Mouse (Mus musculus): ENCODE results near the gene Specc1. TPM values are rescaled to one million over a fixed set of nuclear protein-coding genes. Genes with fewer than 3 reads are reported as not detected.

Gene Specc1
- total and polyA plus RNA-seq, 3 experiments = 7.3 to 18.6 (median 15.5) TPM

GRCm38 (mm10) chr11:62040122-62040521, 83.6 kb downstream of the Specc1 start:
- dilution Hi-C loops (cut with MboI; ENCODE audit: extremely low pct_ligation_motif_present, extremely low pct_unique_long_range_greater_than_20kb, low sequenced_read_pairs) = no loop called here

DNA sequence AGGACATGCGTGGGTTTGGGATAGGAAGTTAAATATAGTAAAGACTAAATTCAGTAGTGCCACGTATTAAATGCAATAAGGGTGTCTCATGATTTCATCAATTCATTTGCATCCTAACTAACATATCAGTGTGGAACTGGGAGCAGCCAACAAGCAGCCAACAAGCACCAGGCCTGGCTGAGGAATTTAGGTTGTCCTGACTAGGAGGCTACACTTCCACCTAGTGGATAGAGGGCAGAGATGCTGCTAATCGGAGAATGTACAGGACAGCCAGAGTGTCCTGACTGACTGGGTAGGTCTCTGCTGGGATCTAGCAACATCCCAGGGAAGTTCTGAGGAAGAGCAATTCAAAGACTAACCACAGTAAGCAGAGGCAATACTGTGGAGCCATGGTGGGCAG, 88.1 kb downstream of the Specc1 start:
- no peak for TF ChIP-seq POLR2A (IDR thresholded peaks at IDR 0.05; ENCODE audit: low read depth, low read length)
- TF ChIP-seq MEF2A (IDR thresholded peaks at IDR 0.05; ENCODE audit: borderline replicate concordance, low read depth, low read length) = peak; percentile 61; the same call in 1 of the 2 replicates
- TF ChIP-seq MAZ (IDR thresholded peaks at IDR 0.05; ENCODE audit: low read depth, low read length) = no peak
- peak; percentile 99 for TF ChIP-seq SMC3 (IDR thresholded peaks at IDR 0.05; ENCODE audit: low read depth, low read length)
- no peak for TF ChIP-seq MAFK (IDR thresholded peaks at IDR 0.05; ENCODE audit: insufficient replicate concordance, low read length)
- 0 out of 2 replicates have a peak, but pooled peaks have one; percentile 8 for TF ChIP-seq BHLHE40 (IDR thresholded peaks at IDR 0.05; ENCODE audit: low read depth, low read length)
- TF ChIP-seq ETS1 (conservative IDR thresholded peaks at IDR 0.05; ENCODE audit: low read depth, low read length) = no peak
- TF ChIP-seq PAX5 (IDR thresholded peaks at IDR 0.05; ENCODE audit: low read length) = no peak
- no peak for TF ChIP-seq CHD2 (IDR thresholded peaks at IDR 0.05; ENCODE audit: low read length)
- peak; percentile 96 for TF ChIP-seq RAD21 (IDR thresholded peaks at IDR 0.05; ENCODE audit: low read depth, low read length)
- TF ChIP-seq CTCF (conservative IDR thresholded peaks at IDR 0.05 in 1 of 2, IDR thresholded peaks at IDR 0.05 in 1 of 2; ENCODE audit: low read depth in 2 of 2, low read length in 2 of 2) = peak; percentile 51 to 95
- peak; percentile 44; the same call in 1 of the 2 replicates for TF ChIP-seq IRF4 (IDR thresholded peaks at IDR 0.05; ENCODE audit: low read depth, low read length)
- peak; percentile 96 for TF ChIP-seq ZC3H11A (IDR thresholded peaks at IDR 0.05; ENCODE audit: low read depth, low read length)
- TF ChIP-seq USF1 (IDR thresholded peaks at IDR 0.05; ENCODE audit: low read depth, low read length) = no peak
- peak; percentile 16; the same call in 1 of the 2 replicates for TF ChIP-seq HCFC1 (IDR thresholded peaks at IDR 0.05; ENCODE audit: low read depth, low read length)
- TF ChIP-seq RCOR1 (conservative IDR thresholded peaks at IDR 0.05; ENCODE audit: low read depth, low read length) = no peak
- TF ChIP-seq TCF12 (IDR thresholded peaks at IDR 0.05; ENCODE audit: low read depth, low read length) = 0 out of 2 replicates have a peak, but pooled peaks have one; percentile 29
- no peak for TF ChIP-seq USF2 (conservative IDR thresholded peaks at IDR 0.05; ENCODE audit: low read depth, low read length)
- TF ChIP-seq MXI1 (IDR thresholded peaks at IDR 0.05; ENCODE audit: low read depth, low read length) = no peak
- no peak for TF ChIP-seq ZKSCAN1 (IDR thresholded peaks at IDR 0.05; ENCODE audit: borderline replicate concordance, low read depth, low read length)
- no peak for TF ChIP-seq E2F4 (IDR thresholded peaks at IDR 0.05; ENCODE audit: insufficient replicate concordance, low read depth, low read length)
- TF ChIP-seq NELFE (IDR thresholded peaks at IDR 0.05; ENCODE audit: low read depth, low read length) = no peak; the same call in 1 of the 2 replicates
- TF ChIP-seq POLR2AphosphoS2 (IDR thresholded peaks at IDR 0.05; ENCODE audit: low read depth, low read length) = no peak
- TF ChIP-seq ELF1 (IDR thresholded peaks at IDR 0.05; ENCODE audit: low read depth, low read length) = no peak
- TF ChIP-seq EP300 (IDR thresholded peaks at IDR 0.05; ENCODE audit: low read length) = no peak
- 0 out of 2 replicates have a peak, but pooled peaks have one; percentile 21 for TF ChIP-seq JUND (conservative IDR thresholded peaks at IDR 0.05; ENCODE audit: low read depth, low read length)
- H3K27me3 ChIP-seq (replicated peaks) = no peaks in the 10 kb centered on the region
- no peak overlapping the region for H3K27ac ChIP-seq (ENCODE audit: insufficient read depth, low read depth)
- no peak overlapping the region for H3K9ac ChIP-seq (ENCODE audit: insufficient read depth, low read depth)
- H3K4me2 ChIP-seq (ENCODE audit: insufficient read depth, low read depth, poor library complexity, severe bottlenecking) = no peak overlapping the region
- no peaks in the 10 kb centered on the region for H3K9me3 ChIP-seq (replicated peaks; ENCODE audit: low read length)
- in situ Hi-C loops (cut with MboI; ENCODE audit: low pct_ligation_motif_present, low pct_unique_long_range_greater_than_20kb, low sequenced_read_pairs) = loop anchor here (5.0 kb wide), 2 partner anchors 92 to 233 kb away; no protein-coding TSS in a partner anchor
- no peak overlapping the region for H3K4me3 ChIP-seq (replicated peaks in 1 of 3; ENCODE audit: low read depth in 2 of 3, low read length in 2 of 3, poor library complexity in 1 of 3)
- H3K4me1 ChIP-seq (ENCODE audit: control insufficient read depth in 1 of 2, insufficient read depth in 2 of 2) = no peaks in the 10 kb centered on the region; a peak in 1 of 4 replicates
- DNase-seq (ENCODE audit: extremely low read depth) = peak; percentile 65
- H3K79me2 ChIP-seq (replicated peaks; ENCODE audit: control insufficient read depth, extremely low read depth, insufficient read depth, poor library complexity, severe bottlenecking) = no peaks in the 10 kb centered on the region
- H3K36me3 ChIP-seq (replicated peaks in 1 of 2; ENCODE audit: control insufficient read depth in 1 of 2, insufficient read depth in 1 of 2, low read length in 1 of 2) = peaks cover 0 to 26% of the 10 kb centered on the region in 2 experiments
- dilution Hi-C loops (cut with MboI; ENCODE audit: extremely low pct_ligation_motif_present, extremely low pct_unique_long_range_greater_than_20kb, low sequenced_read_pairs) = no loop called here

More at GRCm38 (mm10) chr11:62040122-62040521, 83.6 kb downstream of the Specc1 start:
- no peaks in the 10 kb centered on the region; a peak in 1 of 4 replicates for H3K4me1 ChIP-seq (ENCODE audit: control insufficient read depth in 1 of 2, insufficient read depth in 2 of 2)
- no peak for DNase-seq (ENCODE audit: extremely low read depth)
- H3K27me3 ChIP-seq (replicated peaks) = no peaks in the 10 kb centered on the region
- H3K9ac ChIP-seq (ENCODE audit: insufficient read depth, low read depth) = no peak overlapping the region
- no peaks in the 10 kb centered on the region for H3K9me3 ChIP-seq (replicated peaks; ENCODE audit: low read length)
- H3K4me2 ChIP-seq (ENCODE audit: insufficient read depth, low read depth, poor library complexity, severe bottlenecking) = no peak overlapping the region
- no peak for TF ChIP-seq CTCF (conservative IDR thresholded peaks at IDR 0.05 in 1 of 2, IDR thresholded peaks at IDR 0.05 in 1 of 2; ENCODE audit: low read depth in 2 of 2, low read length in 2 of 2)
- TF ChIP-seq PAX5 (IDR thresholded peaks at IDR 0.05; ENCODE audit: low read length) = no peak
- TF ChIP-seq NRF1 (IDR thresholded peaks at IDR 0.05; ENCODE audit: low read depth, low read length) = no peak
- no peak for TF ChIP-seq ZNF384 (IDR thresholded peaks at IDR 0.05; ENCODE audit: low read depth, low read length)
- no peak for TF ChIP-seq ELF1 (IDR thresholded peaks at IDR 0.05; ENCODE audit: low read depth, low read length)
- TF ChIP-seq HCFC1 (IDR thresholded peaks at IDR 0.05; ENCODE audit: low read depth, low read length) = no peak
- TF ChIP-seq USF2 (conservative IDR thresholded peaks at IDR 0.05; ENCODE audit: low read depth, low read length) = no peak
- TF ChIP-seq POLR2AphosphoS2 (IDR thresholded peaks at IDR 0.05; ENCODE audit: low read depth, low read length) = no peak
- TF ChIP-seq USF1 (IDR thresholded peaks at IDR 0.05; ENCODE audit: low read depth, low read length) = no peak
- no peak for TF ChIP-seq EP300 (IDR thresholded peaks at IDR 0.05; ENCODE audit: low read length)
- no peak for TF ChIP-seq TBP (conservative IDR thresholded peaks at IDR 0.05; ENCODE audit: low read depth, low read length)
- TF ChIP-seq CHD2 (IDR thresholded peaks at IDR 0.05; ENCODE audit: low read length) = no peak
- TF ChIP-seq RAD21 (IDR thresholded peaks at IDR 0.05; ENCODE audit: low read depth, low read length) = no peak
- TF ChIP-seq JUND (conservative IDR thresholded peaks at IDR 0.05; ENCODE audit: low read depth, low read length) = no peak
- no peak for TF ChIP-seq KAT2A (IDR thresholded peaks at IDR 0.05; ENCODE audit: insufficient replicate concordance, low read length)
- TF ChIP-seq CHD1 (IDR thresholded peaks at IDR 0.05; ENCODE audit: low read depth, low read length) = no peak
- no peak for TF ChIP-seq SIN3A (IDR thresholded peaks at IDR 0.05; ENCODE audit: low read length)
- TF ChIP-seq GABPA (IDR thresholded peaks at IDR 0.05; ENCODE audit: insufficient replicate concordance, low read depth, low read length) = no peak
- peaks cover 0 to 40% of the 10 kb centered on the region in 2 experiments for H3K36me3 ChIP-seq (replicated peaks in 1 of 2; ENCODE audit: control insufficient read depth in 1 of 2, insufficient read depth in 1 of 2, low read length in 1 of 2)
- no peak overlapping the region for H3K4me3 ChIP-seq (replicated peaks in 1 of 3; ENCODE audit: low read depth in 2 of 3, low read length in 2 of 3, poor library complexity in 1 of 3)
- H3K79me2 ChIP-seq (replicated peaks; ENCODE audit: control insufficient read depth, extremely low read depth, insufficient read depth, poor library complexity, severe bottlenecking) = no peaks in the 10 kb centered on the region
- in situ Hi-C loops (cut with MboI; ENCODE audit: low pct_ligation_motif_present, low pct_unique_long_range_greater_than_20kb, low sequenced_read_pairs) = no loop called here
- H3K27ac ChIP-seq (ENCODE audit: insufficient read depth, low read depth) = no peak overlapping the region

Data from CH12.LX (cell line).